Mouse (Mus musculus): ENCODE measurements around the gene Slc25a41. TPM values are rescaled to one million over a fixed set of nuclear protein-coding genes. Genes with fewer than 3 reads are reported as not detected.
"Not testable (repeated sequence)": the region's sequence is repeated elsewhere in the genome, so short reads cannot be mapped to it uniquely, and the experiment has no call there.

Gene Slc25a41
- total RNA-seq, 2 experiments from 2014 or later: not detected

GRCm38 (mm10) chr17:57056246-57056645 is 14.8 kb upstream of the Slc25a41 start:
- intact Hi-C loops (cut with DNase I): loop anchor here (5.0 kb wide), 1 partner anchor 229 kb away; no protein-coding TSS in a partner anchor
- no peak for DNase-seq

DNA sequence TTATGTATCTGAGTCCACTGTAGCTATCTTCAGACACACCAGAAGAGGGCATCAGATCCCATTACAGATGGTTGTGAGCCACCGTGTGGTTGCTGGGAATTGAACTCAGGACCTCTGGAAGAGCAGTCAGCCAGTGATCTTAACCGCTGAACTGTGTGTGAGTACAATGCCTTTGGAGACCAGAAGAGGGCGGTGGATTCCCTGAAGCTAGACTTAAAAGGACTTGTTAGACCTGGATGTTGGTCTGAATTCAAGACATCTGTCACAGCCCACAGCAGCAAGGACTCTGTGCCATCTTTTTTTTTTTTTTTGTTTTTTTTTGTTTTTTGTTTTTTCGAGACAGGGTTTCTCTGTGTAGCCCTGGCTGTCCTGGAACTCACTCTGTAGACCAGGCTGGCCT is 10.2 kb upstream of the Slc25a41 start:
- intact Hi-C loops (cut with DNase I); DNase-seq: not testable (repeated sequence)

GRCm38 (mm10) chr17:57048816-57049215 is 7.4 kb upstream of the Slc25a41 start:
- DNase-seq: no peak
- intact Hi-C loops (cut with DNase I): no loop called here

DNA sequence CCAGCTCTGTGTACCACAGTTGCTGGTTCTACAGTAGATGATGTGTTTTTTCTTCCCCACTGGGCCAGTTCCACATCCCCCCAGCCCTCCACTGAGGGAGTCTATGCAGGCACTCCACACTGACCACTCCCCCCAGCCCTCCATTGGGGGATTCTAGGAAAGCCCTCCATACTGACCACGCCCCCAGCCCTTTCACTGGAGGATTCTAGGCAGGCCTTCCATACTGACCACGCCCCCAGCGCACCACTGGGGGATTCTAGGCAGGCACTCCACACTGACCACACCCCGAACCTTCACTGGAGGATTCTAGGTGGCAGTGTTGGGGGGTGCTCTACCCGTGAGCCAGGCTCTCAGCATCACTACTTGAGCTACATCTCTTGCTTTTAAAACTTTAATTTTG is 6.0 kb upstream of the Slc25a41 start:
- intact Hi-C loops (cut with DNase I): no loop called here

DNA sequence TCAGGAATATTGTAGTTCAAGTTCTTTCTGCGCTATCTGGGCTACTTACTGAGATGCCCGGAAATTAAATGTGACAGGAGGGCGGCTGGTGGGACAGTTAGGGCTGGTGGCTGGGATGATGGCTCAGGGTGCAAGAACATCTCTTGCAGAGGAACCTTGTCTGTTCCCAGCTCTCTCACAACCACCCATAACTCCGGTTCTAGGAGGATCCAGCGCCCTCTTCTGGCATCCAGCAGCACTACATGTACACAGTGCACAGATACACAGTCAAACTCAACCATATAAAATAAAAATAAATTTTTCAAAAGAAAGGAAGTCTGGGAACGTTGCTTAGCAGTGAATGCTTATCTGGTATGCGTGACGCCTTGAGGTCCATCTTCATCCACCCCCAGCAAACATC is 2.5 kb downstream of the Slc25a41 start:
- intact Hi-C loops (cut with DNase I): no loop called here
- DNase-seq: no peak

More for the DNA sequence above, 6.0 kb upstream of the Slc25a41 start:
- DNase-seq: no peak

DNA sequence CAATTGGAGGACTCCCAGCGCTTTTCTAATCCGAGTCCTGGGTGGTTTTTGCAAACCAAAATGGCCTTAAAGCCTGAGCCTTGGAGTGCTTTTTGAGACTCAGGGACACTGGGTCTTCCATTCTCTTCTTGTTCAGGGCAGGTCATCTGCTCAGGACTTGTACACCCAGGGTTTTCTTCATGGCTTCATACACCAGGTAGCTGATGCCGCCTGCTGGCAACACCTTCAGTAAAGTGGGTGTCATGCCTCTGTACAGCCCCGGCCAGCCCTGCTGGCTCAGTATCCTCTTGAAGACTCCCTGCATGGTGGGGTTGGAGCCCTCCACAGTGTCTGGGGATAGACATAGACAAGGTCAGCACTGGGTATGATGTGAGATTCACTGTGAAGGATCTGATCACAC is 8.6 kb downstream of the Slc25a41 start:
- no peak for DNase-seq
- intact Hi-C loops (cut with DNase I): loop anchor here (5.0 kb wide), 1 partner anchor 941 kb away; no protein-coding TSS in a partner anchor

DNA sequence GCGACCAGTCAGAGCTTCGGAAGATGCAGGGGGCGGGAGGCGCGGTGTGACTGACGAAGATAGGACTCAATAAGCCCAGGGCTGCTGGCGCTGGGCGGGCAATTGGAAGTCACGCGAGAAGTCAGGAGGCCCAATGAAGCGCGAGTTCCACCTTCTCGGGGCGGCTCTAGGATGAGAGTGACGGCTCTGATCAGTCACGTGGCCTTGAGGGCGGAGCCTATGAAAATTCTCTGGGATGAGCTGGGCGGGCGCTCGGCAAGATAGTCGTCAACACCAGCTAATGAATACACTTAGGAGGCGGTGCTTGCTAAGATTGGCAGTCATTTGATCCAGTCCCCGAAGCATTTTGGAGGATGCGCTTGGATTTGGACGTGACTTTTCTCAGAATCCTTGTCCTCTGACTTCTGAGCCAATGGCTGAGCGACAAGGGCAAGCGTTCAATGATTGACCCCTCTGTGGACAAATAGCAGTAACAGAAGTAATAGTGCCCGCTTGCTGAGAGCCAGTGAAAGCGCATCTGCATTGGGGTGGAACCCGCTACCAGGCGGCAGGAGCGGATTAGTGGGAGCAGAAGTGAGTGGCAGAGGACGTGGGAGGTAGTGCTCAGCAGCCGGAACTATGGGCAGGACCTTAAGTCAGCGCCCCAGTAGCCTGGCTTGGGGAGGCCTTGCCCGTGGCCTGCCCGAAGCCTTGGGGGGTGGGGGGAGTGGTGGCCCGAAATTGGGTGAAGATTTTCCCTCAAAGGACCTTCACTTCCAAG is 9.6 kb downstream of the Slc25a41 start:
- intact Hi-C loops (cut with DNase I): loop anchor here (2.0 to 5.0 kb wide), 2 partner anchors 19 to 940 kb away; no protein-coding TSS in a partner anchor
- DNase-seq: peak; percentile 98 to 99

- no peak for DNase-seq
- intact Hi-C loops (cut with DNase I): loop anchor here (2.0 to 5.0 kb wide), 2 partner anchors 18 to 939 kb away; no protein-coding TSS in a partner anchor
Measured at GRCm38 (mm10) chr17:57030931-57031660, 10.4 kb downstream of the Slc25a41 start, which contains the start of gene Khsrp. Gene Khsrp (minus strand): TSS chr17:57031522.

GRCm38 (mm10) chr17:57029691-57030090 is 11.8 kb downstream of the Slc25a41 start:
- intact Hi-C loops (cut with DNase I): loop anchor here (2.0 to 5.0 kb wide), 2 partner anchors 17 to 937 kb away; no protein-coding TSS in a partner anchor

GRCm38 (mm10) chr17:57027471-57027870 is 14.0 kb downstream of the Slc25a41 start:
- DNase-seq: no peak
- intact Hi-C loops (cut with DNase I): no loop called here

More at GRCm38 (mm10) chr17:57029691-57030090, 11.8 kb downstream of the Slc25a41 start:
- no peak for DNase-seq

- intact Hi-C loops (cut with DNase I): no loop called here
- no peak for DNase-seq
Measured at GRCm38 (mm10) chr17:57020960-57021359, 20.5 kb downstream of the Slc25a41 start.

GRCm38 (mm10) chr17:57019693-57020092 is 21.8 kb downstream of the Slc25a41 start:
- intact Hi-C loops (cut with DNase I): no loop called here

GRCm38 (mm10) chr17:57012245-57012795 is 29.1 kb downstream of the Slc25a41 start:
- no peak for DNase-seq
- intact Hi-C loops (cut with DNase I): loop anchor here (2.0 kb wide), 1 partner anchor 18 kb away; the partner anchor contains the start of gene Khsrp

More at GRCm38 (mm10) chr17:57019693-57020092, 21.8 kb downstream of the Slc25a41 start:
- DNase-seq: no peak

DNA sequence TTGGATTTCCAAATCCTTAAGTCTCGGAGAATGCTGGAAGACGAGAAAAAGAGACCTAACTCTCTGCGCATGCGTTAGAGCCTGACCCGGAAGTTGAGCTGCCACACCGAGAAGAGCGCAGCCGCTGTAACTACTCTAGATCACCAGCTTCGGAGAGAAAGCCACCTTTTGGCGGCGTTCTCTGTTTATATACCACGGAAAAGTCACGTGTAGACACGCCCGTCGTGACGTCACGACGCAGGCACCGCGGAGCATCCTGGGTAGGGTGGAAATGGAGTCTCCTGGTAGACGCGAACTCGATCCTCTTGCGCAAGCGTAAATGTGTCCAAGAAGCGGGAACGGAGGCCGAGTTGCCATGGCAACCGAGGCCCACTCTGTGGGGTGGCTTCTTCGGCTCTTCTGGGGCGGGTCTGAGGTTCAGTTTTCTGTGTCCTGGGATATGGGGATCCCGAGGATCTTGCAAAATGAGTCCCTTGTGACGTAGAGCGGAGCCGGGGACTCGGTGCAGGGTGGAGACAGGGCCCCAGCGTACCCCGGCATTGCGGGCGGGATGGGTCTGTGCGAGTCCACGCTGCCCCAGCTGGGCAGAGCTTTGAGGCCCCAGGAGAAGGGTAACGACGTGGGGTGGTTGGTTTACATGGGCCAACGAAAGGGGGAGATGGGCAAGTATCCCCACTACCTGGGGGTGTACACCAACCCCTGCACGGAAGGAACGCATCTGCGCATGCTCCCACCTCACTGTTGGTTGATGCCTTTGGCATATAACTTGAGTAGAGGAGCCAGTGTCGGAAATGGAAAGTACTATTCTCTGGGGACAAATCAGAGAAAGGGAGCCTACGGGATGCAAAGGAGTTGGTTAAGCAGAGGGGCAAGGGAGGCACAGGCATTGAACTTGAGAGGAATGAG is 30.0 kb downstream of the Slc25a41 start, which contains the start of the genes Gtf2f1 and Gm17949:
TSS of gene Gtf2f1 (minus strand) at position 53 of the 906 bp plus-strand sequence.
TSS of gene Gm17949 (plus strand) at position 234 of the 906 bp plus-strand sequence.
- DNase-seq: peak; percentile 87 to 89
- intact Hi-C loops (cut with DNase I): loop anchor here (2.0 kb wide), 1 partner anchor 19 kb away; the partner anchor contains the start of gene Khsrp

- intact Hi-C loops (cut with DNase I): no loop called here
- DNase-seq: no peak
Measured at GRCm38 (mm10) chr17:57010911-57011235, 30.6 kb downstream of the Slc25a41 start.

- no peak for DNase-seq
- intact Hi-C loops (cut with DNase I): no loop called here
Measured at GRCm38 (mm10) chr17:57007137-57007905, 34.1 kb downstream of the Slc25a41 start.

GRCm38 (mm10) chr17:57003994-57004393 is 37.5 kb downstream of the Slc25a41 start:
- intact Hi-C loops (cut with DNase I): no loop called here
- DNase-seq: no peak

DNA sequence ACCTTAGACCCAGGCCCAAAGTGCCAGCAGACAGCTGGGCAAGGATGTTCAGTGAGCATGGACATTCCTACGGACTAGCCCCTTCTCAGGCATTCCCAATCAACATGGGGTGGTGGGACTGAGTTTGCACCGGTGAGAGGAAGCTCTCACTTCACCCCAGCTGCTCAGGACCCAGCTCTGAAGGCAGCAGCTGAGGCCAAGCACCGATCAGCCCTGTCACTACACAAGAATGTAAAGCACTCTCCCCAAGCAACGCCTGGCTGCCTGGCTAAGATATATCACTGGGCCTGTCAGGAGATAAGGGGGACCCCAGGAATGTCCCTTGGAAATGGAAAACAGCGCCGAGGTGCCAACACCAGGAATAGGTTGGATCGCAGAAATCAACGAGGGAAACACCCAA is 40.2 kb downstream of the Slc25a41 start:
- intact Hi-C loops (cut with DNase I): no loop called here
- no peak for DNase-seq
